Mouse (Mus musculus): ENCODE results near the gene Dnaja4. TPM values are rescaled to one million over a fixed set of nuclear protein-coding genes. Genes with fewer than 3 reads are reported as not detected.
"Not testable (repeated sequence)": the region's sequence is repeated elsewhere in the genome, so short reads cannot be mapped to it uniquely, and the experiment has no call there.

Dnaja4 gene
- total RNA-seq, 2 experiments from 2014 or later, result 39.8 to 58.3 TPM

DNA sequence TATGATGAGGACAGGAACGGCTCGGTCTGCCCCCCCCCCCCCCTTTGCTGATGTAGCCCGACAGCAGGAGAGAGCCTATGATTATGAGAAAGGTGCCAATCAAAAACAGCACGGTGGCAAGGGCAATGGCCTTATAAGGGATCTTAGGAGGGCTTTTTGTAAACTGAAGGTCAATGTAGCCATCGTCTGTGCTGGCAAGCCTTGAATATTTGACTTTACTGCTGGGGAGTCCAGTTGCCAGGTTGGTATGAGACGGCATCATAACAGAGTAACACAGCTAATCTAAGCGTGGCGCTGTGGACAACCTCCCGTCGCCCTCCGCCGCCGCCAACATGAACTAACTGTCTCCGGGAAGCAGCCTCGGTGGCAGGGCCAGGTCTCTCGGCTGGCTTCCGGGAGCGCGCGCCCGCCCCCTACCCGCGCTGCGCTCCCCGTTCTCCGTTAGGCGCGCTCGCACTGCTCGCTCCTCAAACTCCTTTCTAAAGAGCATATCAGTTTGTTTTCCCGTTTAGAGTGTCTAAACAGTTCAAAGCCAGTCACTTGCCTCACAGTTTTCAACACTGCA is 7.3 kb upstream of the Dnaja4 start:
- DNase-seq; intact Hi-C loops (cut with DNase I; ENCODE audit: low total_unique reads): not testable (repeated sequence)

- no peak for DNase-seq
- intact Hi-C loops (cut with DNase I; ENCODE audit: low total_unique reads), result no loop called here
Observed at GRCm38 (mm10) chr9:54699087-54699344, 343 bp downstream of the Dnaja4 start.

GRCm38 (mm10) chr9:54699345-54700173 is 886 bp downstream of the Dnaja4 start:
- intact Hi-C loops (cut with DNase I; ENCODE audit: low total_unique reads), result no loop called here
- DNase-seq, result peak; percentile 83

GRCm38 (mm10) chr9:54700174-54700475 is 1.5 kb downstream of the Dnaja4 start:
- DNase-seq, result no peak
- intact Hi-C loops (cut with DNase I; ENCODE audit: low total_unique reads), result no loop called here

GRCm38 (mm10) chr9:54700746-54701145 is 2.1 kb downstream of the Dnaja4 start:
- no peak for DNase-seq
- intact Hi-C loops (cut with DNase I; ENCODE audit: low total_unique reads), result no loop called here

DNA sequence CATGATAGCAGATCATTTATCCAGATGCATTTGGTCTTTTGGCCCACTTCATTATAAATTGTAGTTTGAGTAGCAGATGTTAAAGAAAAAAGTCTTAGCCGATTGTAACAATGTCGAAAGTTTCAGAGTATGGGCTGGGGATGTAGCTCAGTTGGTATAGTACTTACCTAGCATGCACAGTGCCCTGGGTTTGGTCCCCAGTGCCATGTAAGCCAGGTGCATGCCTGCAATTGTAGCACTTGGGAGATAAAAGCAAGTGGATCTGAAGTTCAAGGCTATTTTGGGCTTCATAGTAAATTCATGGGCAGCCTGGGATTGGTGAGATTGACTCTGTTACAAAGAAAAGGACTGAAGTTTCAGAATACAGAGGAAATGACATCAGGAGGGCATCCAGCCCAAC is 3.9 kb downstream of the Dnaja4 start:
- no peak for DNase-seq
- intact Hi-C loops (cut with DNase I; ENCODE audit: low total_unique reads), result no loop called here

DNA sequence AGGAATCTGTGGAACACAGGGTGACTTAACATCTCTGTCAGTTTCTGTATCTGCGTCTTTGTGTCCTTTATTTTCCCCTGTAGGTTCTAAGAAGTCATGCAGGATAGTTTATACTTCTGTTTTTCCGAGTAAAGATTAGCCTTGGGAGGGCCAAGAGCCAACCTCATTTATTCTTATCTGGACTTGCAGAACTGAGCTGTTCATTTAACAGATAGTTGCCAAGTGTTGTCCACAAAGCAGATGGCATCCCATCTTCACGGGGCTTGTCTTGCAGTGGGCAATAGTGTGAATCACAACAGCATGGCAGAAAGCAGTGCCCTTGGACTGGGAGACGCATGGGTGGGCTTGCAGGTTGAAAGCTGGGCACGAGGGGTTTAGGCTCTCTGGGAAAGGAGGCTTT is 5.7 kb downstream of the Dnaja4 start:
- intact Hi-C loops (cut with DNase I; ENCODE audit: low total_unique reads), result no loop called here
- no peak for DNase-seq

DNA sequence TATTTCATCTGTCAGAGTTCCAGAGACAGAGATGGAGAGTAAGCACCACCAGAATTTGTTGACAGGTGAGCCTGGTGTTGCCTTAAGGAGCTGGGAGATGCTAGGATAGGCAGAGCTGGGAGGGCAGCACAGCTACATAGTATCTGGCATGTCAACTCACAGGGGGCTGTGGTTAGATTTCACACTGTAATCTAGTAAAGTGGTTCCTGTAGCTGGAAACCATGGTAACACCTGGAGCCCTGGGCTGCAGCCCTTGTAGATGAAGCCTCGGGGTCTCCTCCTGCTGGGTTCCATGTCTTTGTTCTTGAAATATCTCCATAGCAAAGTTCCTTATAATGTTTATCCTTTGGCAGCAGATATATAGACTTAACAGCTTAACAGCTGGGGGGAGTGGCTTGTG is 6.9 kb downstream of the Dnaja4 start:
- DNase-seq, result no peak

GRCm38 (mm10) chr9:54707288-54707999 is 8.8 kb downstream of the Dnaja4 start:
- intact Hi-C loops (cut with DNase I; ENCODE audit: low total_unique reads), result no loop called here
- no peak for DNase-seq

More for the DNA sequence above, 6.9 kb downstream of the Dnaja4 start:
- intact Hi-C loops (cut with DNase I; ENCODE audit: low total_unique reads), result no loop called here

- DNase-seq, result no peak
- intact Hi-C loops (cut with DNase I; ENCODE audit: low total_unique reads), result no loop called here
Observed at GRCm38 (mm10) chr9:54708085-54708484, 9.4 kb downstream of the Dnaja4 start.

- intact Hi-C loops (cut with DNase I; ENCODE audit: low total_unique reads), result no loop called here
- DNase-seq, result no peak
Observed at GRCm38 (mm10) chr9:54715776-54716175, 17.1 kb downstream of the Dnaja4 start.

DNA sequence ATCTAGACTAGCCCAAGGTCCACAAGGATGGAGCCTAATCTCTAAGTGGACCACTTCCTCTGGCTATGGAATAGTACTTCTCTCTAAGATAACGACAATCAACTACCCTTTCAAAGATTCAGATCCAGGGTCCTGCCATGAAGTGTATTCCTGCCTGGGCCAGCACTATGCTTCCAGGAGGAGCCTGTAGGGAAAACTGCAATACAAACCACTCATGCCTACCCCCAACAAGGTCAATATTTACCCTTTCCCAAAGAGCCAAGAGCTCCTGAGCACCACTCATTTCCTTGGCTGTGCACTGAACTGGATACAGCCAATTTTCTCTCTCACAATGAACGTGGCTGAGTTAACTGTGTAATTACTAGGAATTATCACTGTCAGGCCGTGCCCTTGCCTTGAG is 18.9 kb downstream of the Dnaja4 start:
- no peak for DNase-seq
- intact Hi-C loops (cut with DNase I; ENCODE audit: low total_unique reads), result no loop called here

DNA sequence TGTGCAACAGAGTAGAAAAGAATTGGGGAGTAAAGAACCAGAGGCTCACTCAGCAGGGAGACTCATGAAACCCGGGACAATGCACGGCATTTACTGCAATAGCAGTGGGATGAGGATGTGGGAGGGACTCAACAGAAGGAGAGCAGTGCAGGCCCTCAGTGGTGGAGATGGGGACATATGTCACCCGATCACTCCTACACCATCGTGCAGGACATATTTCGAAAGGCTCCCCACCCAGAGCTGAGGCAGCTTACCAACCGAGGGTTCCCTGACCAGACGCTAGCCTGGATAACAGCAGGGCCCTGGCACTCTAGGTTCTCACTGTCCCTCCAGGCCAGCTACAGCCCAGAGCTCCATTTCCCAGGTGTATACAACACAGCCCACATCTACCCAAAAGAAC is 23.5 kb downstream of the Dnaja4 start:
- no peak for DNase-seq
- intact Hi-C loops (cut with DNase I; ENCODE audit: low total_unique reads), result no loop called here

GRCm38 (mm10) chr9:54722596-54722995 is 23.9 kb downstream of the Dnaja4 start:
- DNase-seq, result no peak
- intact Hi-C loops (cut with DNase I; ENCODE audit: low total_unique reads), result no loop called here

DNA sequence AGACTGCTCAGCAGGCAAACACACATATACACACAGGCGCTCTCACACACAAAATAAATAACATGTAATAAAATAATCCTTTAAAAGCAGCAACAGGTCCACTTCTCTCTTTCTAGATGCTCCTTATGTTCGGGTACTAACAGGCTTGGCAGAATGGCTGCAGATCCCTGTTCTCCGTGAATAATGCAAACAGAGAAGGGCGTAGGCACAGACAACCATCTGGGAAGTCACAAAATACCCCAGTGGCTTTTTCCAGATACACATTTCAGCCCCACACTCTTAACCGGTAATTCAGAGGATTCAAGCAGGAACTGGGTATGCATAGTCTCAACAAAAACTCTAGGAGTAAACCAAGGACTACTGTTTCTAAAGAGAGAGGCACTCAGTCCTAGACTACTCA is 27.6 kb downstream of the Dnaja4 start:
- DNase-seq, result no peak
- intact Hi-C loops (cut with DNase I; ENCODE audit: low total_unique reads), result no loop called here

- intact Hi-C loops (cut with DNase I; ENCODE audit: low total_unique reads), result no loop called here
- no peak for DNase-seq
Observed at GRCm38 (mm10) chr9:54732122-54732521, 33.4 kb downstream of the Dnaja4 start.

GRCm38 (mm10) chr9:54733921-54734638 is 35.4 kb downstream of the Dnaja4 start, which contains the start of gene Wdr61:
TSS of gene Wdr61 (minus strand) at chr9:54734519.
- intact Hi-C loops (cut with DNase I; ENCODE audit: low total_unique reads), result no loop called here

GRCm38 (mm10) chr9:54734639-54735252 is 36.1 kb downstream of the Dnaja4 start:
- DNase-seq, result no peak
- intact Hi-C loops (cut with DNase I; ENCODE audit: low total_unique reads), result no loop called here

More at GRCm38 (mm10) chr9:54733921-54734638, 35.4 kb downstream of the Dnaja4 start, which contains the start of gene Wdr61:
- DNase-seq, result peak; percentile 99

DNA sequence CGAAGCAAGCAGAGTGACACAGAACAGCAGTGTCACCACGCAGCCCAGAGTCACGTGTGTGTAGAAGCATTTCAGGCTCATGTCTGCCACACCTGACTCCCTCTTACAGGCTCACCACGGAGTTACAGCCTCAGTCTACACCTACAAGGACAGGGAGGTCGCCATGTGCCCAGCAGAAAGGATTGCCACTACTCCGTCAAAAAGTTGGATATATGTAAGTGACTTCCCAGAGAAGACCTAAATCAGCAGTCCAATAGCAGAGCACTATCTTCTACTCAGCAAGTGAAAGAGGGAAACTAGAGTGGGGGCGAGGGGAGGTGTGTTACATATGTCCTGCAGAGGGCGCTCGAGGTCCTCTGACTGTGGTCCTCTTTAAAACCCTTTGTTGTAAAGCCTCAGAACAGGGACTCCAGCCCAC is 37.6 kb downstream of the Dnaja4 start:
- intact Hi-C loops (cut with DNase I; ENCODE audit: low total_unique reads), result no loop called here
- peak; percentile 31 for DNase-seq

DNA sequence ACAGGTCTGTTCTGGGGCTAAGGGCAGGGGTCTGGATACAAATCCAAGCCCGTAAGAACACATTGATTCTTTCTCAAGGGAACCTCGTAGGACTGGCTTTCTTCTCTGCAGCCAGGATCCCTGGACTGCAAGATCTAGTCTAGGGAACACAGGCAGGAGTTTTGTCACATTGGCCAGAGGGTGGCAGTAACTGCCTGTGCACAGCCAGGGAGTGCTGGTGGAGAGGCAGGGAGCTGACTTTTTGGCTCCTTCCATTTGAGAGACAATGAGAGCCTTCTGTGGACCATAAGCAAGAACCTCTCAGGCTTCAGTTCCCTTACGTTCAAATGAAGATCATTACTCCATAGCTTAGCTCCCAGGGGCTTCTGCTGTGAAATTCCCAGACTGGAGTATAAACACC is 39.7 kb downstream of the Dnaja4 start:
- intact Hi-C loops (cut with DNase I; ENCODE audit: low total_unique reads), result loop anchor here (2.0 kb wide), 1 partner anchor 82 kb away; no protein-coding TSS in a partner anchor
- DNase-seq, result peak; percentile 69

All from gastrocnemius, postnatal 14 days (tissue).